Mouse (Mus musculus) R1 (cell line): Measurements from ENCODE around the gene Pxn.
A peak's percentile ranks its signal among the peaks of the same experiment; 100 is the strongest.
"Not testable (repeated sequence)": the region's sequence is repeated elsewhere in the genome, so short reads cannot be mapped to it uniquely, and the experiment has no call there.

ENCODE experiments used
- DNase-seq: peaks from one replicate; pipeline ENCODE4 v3.0.0-alpha.2; 2018; ENCODE audit warnings: low read depth, low spot score

Gene Pxn

DNA sequence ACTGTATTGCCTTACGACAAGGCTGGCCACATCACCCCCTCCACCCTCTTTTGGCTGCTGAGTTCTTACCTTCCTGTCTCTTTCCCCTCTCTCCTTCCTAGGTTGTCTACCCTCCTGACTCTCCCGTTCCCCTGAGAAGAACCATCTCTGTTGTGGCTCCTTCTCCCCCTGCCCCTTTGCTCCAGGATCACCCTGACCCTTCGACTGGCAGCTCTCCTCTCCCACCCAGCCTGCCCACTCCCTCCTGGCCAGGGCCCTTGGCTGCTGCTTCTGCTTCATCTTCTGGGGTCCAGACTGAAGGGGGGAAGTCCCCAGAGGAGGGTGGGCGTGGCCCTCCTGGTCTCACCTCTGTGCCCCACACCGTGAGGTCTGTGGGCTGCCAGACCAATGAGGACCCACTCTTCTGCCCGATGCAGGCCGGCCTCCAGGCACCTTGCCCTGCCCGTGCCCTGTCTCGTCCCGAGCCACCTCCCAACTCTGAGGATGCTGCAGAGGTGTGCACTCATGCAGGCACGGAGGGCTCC is 44.1 kb downstream of the Pxn start:
- DNase-seq = no peak

DNA sequence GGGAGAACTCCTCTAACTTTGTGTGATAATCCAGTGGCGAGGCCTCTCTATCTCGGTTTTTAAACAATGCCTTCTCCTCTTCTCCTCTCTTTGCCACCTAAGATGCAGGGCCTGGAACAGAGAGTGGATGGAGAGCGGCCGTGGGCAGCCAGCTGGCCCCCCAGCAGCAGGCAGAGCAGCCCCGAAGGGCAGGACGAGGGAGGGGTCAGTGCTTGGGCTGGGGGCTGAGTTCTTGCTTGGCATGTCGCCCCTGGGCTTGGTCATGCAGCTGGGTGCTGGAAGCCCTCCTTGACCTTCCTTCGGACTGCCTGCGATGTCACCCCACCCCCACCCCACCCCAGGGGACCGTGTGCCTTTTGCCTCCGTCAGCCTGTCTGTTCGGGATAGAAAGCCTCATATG is 44.9 kb downstream of the Pxn start:
- DNase-seq = no peak

DNA sequence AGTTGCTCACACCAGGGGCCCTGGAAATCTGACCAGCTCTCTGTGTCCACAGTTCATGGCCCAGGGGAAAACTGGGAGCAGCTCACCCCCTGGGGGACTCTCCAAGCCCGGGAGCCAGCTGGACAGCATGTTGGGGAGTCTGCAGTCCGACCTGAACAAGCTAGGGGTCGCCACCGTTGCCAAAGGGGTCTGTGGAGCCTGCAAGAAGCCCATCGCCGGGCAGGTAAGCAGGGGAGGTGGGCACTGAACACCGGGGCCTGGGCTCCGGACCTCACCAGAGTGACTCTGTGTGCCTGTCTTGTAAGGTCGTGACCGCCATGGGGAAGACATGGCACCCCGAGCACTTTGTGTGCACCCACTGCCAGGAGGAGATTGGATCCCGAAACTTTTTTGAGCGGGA is 45.3 kb downstream of the Pxn start:
- no peak for DNase-seq

DNA sequence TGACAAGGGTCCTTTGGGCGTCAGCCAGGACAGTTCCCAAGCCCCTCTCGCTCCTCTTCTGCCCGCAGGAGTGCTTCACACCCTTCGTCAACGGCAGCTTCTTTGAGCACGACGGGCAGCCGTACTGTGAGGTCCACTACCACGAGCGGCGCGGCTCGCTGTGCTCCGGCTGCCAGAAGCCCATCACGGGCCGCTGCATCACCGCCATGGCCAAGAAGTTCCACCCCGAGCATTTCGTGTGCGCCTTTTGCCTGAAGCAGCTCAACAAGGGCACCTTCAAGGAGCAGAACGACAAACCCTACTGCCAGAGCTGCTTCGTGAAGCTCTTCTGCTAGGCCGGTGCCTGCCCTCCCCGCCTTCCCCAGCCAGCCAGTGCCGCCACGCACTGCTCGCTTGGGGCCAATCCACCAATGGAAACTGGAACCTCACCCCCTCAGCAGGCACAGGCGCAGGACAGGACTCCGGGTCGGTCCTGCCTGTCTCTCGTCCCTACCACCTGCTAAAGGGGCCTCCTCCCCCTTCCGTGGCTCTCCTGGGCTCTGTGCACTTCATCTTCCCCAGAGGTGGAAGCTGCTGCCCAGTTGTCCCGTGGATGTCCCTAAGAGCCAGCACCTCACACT is 47.4 kb downstream of the Pxn start:
- no peak for DNase-seq

DNA sequence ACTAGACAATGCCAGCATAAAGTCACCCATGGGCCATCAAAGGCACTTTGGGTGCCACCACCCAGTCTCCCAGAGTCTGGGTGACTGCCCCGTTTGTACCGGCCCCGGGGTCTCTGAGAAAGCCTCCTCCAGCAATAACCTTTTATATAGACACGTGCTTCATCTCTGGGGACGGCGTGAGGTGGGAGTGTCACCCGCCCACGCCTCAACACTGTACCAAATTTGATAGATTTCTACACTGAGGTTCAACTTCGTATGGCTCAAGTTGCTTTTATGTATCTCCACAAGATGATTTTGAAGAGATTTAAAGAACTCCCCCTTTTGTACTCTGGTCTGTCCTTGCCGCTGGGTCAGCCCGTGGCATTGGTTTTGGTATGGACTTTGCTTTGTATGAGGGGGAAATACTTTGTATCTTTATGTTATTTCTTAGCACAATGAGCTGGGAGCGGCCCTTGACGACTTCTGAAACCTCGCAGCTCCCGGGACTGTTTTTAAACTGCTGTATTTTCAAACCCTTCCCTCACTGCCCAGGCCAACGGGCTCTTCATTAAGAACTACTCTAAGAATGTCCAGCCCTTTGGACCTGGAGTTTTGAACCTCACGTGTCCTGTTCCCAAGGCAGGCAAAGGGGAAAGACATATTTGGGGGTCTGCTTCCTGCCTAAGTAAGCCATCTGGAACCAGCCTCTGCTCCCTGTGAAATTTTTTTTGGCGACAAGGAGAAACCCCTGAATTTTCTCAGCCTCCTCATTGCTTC is 48.2 kb downstream of the Pxn start:
- no peak for DNase-seq

DNA sequence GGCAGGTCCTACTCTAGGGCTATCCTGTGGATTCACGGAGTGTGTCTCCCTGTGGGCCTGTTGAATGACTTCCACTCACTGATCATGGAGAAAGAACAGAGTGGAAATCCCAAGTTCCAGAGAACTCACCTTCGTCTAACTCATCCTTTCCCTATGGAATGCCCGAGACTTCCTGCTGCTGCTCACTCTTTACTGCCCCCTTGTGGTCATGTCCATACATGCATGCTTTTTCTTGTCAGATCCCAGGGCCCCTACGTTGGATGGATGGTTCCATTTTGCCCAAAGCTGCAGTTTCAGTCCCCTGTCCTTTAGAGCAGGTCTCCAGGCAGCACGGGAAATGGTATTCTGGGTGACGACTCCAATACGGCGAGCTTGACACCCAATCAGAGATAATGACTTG is 49.7 kb downstream of the Pxn start:
- DNase-seq = peak; percentile 92

DNA sequence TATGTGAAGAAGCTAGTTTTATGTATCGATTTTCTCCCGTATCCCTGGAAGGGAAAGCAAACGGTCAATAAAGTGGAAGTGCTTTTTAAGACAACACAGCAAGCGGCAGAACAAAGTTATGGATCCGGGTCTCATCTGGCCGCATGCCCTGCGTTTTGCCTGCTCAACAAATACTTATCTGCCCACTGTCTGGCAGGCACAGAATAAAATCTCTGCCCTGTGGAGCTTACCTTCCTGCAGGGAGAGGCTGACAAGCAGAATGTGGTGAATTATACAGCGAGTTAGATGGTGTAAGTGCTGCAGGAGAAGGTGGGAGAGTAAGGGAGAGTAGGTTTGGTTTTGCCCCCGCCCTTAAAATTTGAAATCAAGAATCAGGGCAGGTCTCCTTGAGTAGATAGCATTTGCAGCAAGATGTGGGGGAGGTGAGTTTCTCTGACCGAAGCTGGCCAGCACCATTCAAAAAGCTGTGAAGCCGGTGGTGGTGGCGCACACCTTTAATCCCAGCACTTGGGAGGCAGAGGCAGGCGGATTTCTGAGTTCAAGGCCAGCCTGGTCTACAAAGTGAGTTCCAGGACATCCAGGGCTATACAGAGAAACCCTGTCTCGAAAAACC is 51.8 kb downstream of the Pxn start:
- DNase-seq = no peak

DNA sequence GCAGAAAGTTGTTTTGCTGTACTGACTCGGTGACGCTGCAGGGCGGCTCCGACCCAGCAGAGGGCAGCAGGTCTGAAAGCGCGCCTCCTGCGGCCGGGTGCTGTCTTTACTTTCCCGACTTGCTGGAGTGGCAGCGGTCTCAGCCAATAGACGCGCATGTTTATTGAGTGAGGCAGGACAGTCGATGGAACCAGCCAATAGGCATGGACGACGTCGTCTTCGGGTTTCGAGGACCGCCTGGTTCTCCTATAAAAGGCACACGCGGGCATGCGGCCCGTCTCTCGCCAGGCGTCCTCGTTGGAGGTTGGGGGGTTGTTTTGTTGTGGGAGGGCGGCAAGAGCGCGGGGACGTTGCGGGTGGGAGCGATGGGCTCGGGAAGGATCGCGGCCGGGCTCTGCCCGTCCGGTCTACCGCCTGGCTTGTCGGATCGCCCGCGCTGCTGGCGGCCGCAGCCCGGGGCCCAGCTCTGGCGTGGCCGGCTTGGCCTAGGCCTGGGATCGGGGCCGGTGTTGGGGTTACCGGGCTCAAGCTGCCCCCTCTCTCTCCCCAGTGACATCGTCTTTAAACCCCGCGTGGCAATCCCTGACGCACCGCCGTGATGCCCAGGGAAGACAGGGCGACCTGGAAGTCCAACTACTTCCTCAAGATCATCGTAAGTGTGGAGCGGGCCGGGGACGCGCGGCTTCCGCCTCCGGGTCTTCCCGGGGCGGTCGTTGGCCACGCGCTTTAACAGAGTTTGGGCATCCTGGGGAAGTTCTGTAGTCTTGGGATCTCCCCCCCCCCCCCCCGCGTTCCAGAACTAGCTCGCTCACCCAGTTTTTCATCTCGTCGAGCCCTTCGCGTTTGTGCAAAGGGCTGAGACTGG is 53.0 kb downstream of the Pxn start, which contains the start of gene Rplp0:
Rplp0 (plus strand) TSS at position 231 of the 865 bp plus-strand sequence.
- DNase-seq = peak; percentile 100

DNA sequence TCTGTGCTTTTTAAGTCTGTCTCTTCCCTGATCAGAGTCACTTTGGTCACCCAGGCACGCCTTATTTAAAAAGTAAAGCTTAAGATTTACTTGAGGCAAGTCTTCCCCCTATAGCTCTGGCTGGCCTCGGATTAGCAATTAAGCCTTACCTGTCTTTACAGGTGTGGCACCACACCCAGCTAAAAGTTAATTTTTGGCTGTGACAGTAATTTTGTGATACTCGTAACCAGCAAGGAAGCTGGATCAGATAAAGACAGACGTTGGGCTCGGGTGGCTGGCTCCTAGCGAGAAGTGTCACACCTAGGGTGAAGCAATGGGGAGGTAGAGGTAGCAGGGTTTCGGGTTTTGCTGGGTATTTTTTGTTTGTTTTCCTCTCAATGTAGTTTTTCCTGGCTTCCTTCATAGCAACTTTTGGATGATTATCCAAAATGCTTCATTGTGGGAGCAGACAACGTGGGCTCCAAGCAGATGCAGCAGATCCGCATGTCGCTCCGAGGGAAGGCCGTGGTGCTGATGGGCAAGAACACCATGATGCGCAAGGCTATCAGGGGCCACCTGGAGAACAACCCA is 53.9 kb downstream of the Pxn start:
- no peak for DNase-seq

DNA sequence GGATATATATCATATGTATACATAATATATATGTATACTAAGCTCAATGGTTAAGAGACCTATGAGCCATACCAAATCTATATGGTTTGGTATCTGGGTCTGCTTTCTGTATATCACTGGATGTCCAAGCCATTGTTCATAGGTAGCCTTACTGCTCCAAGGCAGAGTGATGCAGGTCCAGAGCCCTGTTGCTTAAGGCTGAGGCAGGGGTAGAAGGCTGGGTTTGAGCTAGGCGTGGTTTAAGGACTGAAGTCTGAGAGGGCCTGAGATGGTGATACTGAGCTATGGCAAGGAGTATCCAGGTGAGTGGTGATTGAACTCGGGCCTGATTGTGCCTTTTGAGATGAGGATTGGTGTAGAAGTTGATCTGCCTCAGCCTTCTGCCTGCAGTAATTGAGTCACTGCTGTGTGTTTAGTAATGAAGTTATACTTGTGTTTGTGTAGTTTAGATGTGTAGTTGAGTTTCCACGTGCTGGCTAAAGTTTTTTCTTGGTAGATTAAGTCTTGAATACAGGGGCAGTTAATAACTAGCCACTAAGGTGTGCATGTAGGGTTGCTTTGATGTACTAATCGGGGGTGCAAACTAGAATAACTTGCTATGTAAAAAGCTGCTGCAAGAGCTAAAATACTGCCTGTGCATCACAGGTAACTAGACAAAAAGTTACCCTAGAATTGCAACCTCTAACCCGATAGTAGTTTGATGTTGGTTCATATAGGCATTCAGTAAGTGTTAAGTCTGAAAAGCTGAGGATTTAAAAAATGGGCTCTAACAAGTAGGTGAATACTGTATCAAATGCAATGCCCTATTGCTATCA is 57.5 kb downstream of the Pxn start:
- no peak for DNase-seq

DNA sequence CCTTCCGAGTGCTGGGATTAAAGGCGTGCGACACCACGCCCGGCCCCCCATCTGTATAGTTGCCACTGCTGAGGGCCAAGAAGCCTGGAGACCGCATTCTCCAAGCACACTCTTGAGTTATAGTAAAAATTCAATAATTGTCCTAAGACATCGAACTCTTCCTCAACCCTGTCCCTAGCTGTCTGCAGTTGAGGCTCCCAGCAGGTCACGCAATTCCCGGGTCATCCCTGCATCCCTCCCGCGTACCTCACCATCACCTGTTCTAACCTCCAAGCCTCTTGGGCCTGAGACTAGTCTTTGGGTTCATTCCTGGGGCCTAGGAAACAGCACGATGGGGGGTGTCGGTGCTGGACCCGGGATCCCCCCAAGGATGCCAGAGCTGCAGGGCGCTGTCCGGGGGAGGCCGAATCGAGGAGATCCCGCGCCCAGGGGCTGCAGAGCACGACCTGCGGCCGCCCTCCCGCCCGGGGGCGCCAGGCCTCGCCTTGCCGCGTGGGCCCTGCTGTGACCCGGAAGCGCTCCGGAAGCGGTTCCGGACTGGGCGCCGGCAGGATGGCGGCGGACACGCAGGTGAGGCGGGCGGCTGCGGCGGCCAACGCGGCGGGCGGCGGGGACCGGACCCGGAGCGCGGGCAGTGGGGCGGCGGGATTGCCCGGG is 58.4 kb downstream of the Pxn start, which contains the start of gene Gcn1l1:
Gcn1l1 (plus strand) TSS at position 518 of the 657 bp plus-strand sequence.
- DNase-seq = peak; percentile 75

DNA sequence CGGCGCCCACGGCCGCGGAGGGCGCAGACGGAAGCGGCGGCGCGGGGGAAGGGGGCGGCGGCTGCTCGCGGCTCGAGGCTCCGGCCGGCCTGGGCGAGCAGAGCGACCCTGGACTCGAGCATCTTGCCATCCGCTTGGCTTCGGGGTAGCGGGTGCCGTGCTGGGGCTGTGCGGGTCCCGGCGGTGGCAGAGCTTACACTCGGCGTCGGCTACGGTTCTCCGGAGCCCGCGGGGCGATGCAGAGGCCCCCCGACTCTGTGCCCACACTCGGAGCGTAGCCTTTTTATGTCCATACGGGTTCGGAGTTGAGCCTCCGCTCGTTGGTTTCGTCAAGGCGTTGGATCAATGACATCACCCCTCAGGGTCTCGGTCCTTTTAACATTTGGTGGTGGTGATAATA is 58.9 kb downstream of the Pxn start:
- peak; percentile 61 for DNase-seq

DNA sequence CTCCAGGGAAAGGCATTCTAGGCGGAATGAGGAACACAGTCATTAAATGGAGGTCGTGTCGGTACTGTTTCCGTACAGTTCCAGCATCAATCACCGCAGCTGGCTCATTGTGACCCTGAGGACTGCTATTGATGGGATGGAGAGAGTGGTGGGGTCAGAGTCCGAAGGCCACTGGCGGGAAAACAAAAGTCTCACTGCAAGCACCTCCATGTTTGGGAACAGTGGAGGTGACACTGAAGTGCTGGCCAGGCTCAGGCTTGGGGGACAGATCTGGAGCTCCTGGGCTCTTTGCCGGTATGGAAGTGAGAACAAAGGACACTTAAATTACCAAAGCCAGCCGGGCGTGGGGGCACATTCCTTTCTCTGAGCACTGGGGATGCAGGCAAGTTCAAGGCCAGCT is 62.2 kb downstream of the Pxn start:
- DNase-seq = peak; percentile 84

DNA sequence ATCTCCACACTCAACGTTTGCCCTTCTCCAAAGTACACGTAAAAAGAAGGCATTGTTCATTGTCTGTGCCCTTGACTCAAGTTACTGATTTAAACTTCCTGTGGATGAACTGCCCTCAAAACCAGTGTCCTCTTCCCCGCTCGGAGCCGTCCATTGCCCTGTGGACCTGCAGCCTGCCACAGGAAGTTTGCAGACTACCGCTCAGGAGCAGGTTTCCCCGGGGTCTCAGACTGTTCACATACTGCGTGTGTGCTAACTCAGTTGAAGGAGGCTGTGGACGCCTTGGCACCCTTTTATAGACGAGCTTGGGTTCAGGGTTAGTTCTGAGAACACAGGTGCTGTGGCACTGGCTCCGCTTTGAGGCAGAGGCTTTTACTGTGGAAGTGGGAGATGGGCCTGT is 62.8 kb downstream of the Pxn start:
- DNase-seq = no peak

DNA sequence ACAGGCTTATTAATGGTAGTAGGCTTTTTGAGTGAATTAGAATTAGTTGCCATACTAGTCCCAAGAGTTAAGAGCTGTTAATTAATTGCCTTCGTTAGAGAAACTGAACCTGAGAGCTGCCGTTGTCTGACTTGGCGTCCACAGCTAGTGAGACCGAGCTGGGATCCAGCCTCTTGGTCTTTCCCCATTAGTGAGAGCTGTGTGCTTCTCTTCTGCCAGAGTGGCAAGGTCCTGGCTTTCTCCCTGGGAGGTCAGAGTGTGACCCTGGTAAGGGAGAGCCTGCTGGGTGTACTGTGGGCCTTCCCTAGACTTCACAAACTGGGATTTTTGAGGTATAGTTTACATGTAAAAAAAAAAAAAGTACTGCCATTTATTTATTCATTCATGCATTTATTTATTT is 63.2 kb downstream of the Pxn start:
- DNase-seq = no peak

DNA sequence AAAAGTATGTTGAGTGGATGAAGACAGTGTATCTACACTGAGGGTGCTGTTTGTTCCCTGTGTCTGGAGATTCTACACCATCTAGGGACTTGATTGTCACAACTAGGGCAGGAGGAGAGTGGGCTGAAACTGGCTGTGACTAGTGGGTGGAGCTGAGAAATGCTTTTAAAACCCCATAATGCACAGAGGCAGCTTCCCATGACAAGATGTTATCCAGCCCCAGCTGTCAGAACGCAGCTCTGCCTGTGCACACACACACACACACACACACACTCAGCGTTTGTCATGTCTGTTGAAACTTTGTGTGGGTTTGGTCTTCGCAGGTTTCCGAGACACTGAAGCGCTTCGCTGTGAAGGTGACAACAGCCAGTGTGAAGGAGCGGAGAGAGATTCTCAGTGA is 64.6 kb downstream of the Pxn start:
- DNase-seq = no peak

DNA sequence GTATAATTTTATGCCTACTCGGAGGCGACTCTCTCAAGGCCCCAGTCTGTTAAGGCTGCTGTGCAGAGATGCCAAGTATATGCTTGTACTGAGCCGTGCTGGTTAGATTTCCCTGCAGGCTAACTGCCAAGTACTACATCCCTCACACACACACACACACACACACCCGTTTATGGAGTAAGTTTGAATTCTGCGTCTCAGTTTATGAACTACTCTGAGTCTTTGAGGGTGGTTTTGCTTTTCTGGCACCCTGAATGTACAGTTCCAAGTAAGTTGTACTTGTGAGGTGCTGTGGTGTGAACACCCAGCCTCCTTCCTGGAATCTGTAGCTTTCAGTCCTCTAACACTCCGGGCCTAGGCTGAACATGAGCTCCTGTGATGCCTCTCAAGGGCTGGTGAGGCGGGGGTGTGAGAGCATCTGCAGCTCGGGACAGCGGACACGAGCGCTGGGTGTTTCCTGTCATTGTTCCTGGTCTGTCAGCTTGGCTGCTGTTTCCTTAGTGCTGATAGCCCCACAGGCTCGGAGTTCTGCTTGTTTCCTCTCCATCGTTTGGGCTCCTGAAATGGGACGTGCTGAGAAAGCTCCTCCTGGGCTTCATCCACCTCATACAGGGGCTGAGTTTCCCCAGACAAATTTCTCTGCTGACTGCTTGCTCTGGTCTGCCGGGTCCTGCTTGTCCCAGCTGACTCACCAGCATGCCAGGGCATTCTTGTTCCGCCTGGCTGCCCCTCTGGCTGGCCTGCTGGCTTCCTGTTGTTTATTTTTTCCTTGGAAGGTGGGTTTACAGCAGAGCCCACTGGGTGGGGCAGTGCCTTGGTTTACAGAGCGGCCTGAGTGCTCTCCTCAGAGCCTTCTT is 66.4 kb downstream of the Pxn start:
- no peak for DNase-seq

DNA sequence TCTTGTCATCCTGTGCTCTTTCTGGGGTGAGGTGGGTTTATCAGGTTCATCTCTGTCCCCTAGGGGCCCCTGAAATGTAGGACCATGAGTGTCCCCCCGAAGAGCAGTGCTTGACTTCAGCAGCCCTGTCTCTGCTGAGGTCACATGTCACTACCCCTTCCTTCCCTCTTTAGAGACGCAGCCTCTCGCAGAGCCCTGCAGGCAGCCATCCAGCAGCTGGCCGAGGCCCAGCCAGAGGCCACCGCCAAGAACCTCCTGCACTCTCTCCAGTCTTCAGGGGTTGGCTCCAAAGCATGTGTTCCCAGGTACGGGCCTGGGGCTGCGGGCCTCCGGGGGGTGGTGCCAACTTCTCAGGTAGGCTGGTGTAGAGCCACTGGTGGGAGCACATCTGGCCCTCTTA is 68.5 kb downstream of the Pxn start:
- no peak for DNase-seq

DNA sequence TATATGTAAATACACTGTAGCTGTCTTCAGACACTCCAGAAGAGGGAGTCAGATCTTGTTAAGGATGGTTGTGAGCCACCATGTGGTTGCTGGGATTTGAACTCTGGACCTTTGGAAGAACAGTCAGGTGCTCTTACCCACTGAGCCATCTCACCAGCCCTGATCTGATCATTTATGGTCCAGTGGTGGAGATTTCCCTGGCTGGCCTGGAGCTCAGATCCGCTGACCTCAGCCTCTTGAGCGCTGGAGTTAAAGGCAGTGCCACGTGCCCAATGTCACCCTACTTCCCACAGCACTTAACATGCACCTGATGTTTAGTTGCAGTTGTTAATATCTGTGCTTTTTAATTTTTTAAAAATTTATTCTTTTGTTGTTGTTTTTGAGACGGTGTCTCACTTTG is 71.2 kb downstream of the Pxn start:
- DNase-seq = not testable (repeated sequence)
